Mouse (Mus musculus) macrophage (primary cell): ENCODE measurements around the gene Ifnl2. TPM values are rescaled to one million over a fixed set of nuclear protein-coding genes. Genes with fewer than 3 reads are reported as not detected.
"Not testable (repeated sequence)": the region's sequence is repeated elsewhere in the genome, so short reads cannot be mapped to it uniquely, and the experiment has no call there.

ENCODE experiments used
- H3K27ac ChIP-seq: fragments of 350-480 bp; formaldehyde crosslinking; 2 replicates; pipeline ENCODE4 v1.9.0; 2021
- H3K36me3 ChIP-seq: fragments of 350-480 bp; formaldehyde crosslinking; 2 replicates; pipeline ENCODE4 v1.9.0; 2021; ENCODE audit errors: inconsistent target
- H3K4me3 ChIP-seq: fragments of 350-480 bp; formaldehyde crosslinking; 2 replicates; pipeline ENCODE4 v1.9.0; 2021; ENCODE audit errors: inconsistent target
- H3K79me2 ChIP-seq: fragments of 350-480 bp; formaldehyde crosslinking; 2 replicates; pipeline ENCODE4 v1.9.0; 2021; ENCODE audit errors: inconsistent target
- WGBS: methylation state at CpG from one replicate; pipeline ENCODE4 v1.1.7; 2026; ENCODE audit warnings: inconsistent platforms; ENCODE audit not compliant: missing documents; 5-methylcytosine and 5-hydroxymethylcytosine counted together
- polyA plus RNA-seq: library from polyadenylated mRNA; stranded (reverse); fragments of 250-400 nt; gene quantifications from 3 replicates; pipeline ENCODE4 v1.2.4, GENCODE M21; 2018; ENCODE audit warnings: inconsistent platforms
- total RNA-seq, 78 experiments: library from RNA; depleted of rRNA; stranded (reverse); fragments of 250-400 nt; gene quantifications; 1 replicate in 9 of 78; 2 replicates in 24 of 78; 3 replicates in 43 of 78; 4 replicates in 2 of 78; pipeline ENCODE4 v1.2.4; 2018; ENCODE audit warnings: inconsistent platforms in 56 of 78

The Ifnl2 gene
- total RNA-seq (2018; cell fraction: chromatin; rRNA removed), result not detected
- not detected for total RNA-seq (2018; cell fraction: cytosol; rRNA removed)
- not detected for total RNA-seq (2018; cell fraction: nucleus; rRNA removed)
- polyA plus RNA-seq, result not detected in 3 replicates

GRCm38 (mm10) chr7:28510405-28510974 lies at the start of gene Ifnl2:
Ifnl2 (minus strand) TSS chr7:28510455.
- not testable (repeated sequence) for H3K4me3 ChIP-seq, H3K36me3 ChIP-seq, H3K27ac ChIP-seq, H3K79me2 ChIP-seq
- 71% methylated on average over 7 of the region's 8 CpGs for WGBS

GRCm38 (mm10) chr7:28558486-28558885 lies 48.2 kb upstream of the Ifnl2 start:
- Histone ChIP-seq H3K79me2 (no peaks in the 10 kb centered on the region), H3K4me3 (no peak overlapping the region), H3K27ac (no peak overlapping the region), H3K36me3 (peaks cover 26% of the 10 kb centered on the region; the same call in 1 of the 2 replicates)
- 73% methylated on average over 4 of the region's 4 CpGs for WGBS

GRCm38 (mm10) chr7:28557708-28558107 lies 47.5 kb upstream of the Ifnl2 start:
- Histone ChIP-seq H3K79me2 (no peaks in the 10 kb centered on the region), H3K36me3 (peaks cover 19% of the 10 kb centered on the region; the same call in 1 of the 2 replicates), H3K4me3 (no peak overlapping the region), H3K27ac (no peak overlapping the region)
- WGBS, result 53% methylated on average over 6 of the region's 6 CpGs

- 75% methylated on average over 5 of the region's 5 CpGs for WGBS
- no peaks in the 10 kb centered on the region for H3K79me2 ChIP-seq
- no peak overlapping the region for H3K4me3 ChIP-seq
- peaks cover 13% of the 10 kb centered on the region; the same call in 1 of the 2 replicates for H3K36me3 ChIP-seq
- no peak overlapping the region for H3K27ac ChIP-seq
Measured at GRCm38 (mm10) chr7:28557069-28557468, 46.8 kb upstream of the Ifnl2 start.

GRCm38 (mm10) chr7:28555939-28556535 lies 45.8 kb upstream of the Ifnl2 start:
- Histone ChIP-seq H3K4me3 (no peak overlapping the region), H3K27ac (no peak overlapping the region), H3K36me3 (peaks cover 13% of the 10 kb centered on the region; the same call in 1 of the 2 replicates), H3K79me2 (no peaks in the 10 kb centered on the region)
- WGBS, result 72% methylated on average over 5 of the region's 5 CpGs

GRCm38 (mm10) chr7:28553076-28553475 lies 42.8 kb upstream of the Ifnl2 start:
- Histone ChIP-seq H3K27ac (no peak overlapping the region), H3K4me3 (no peak overlapping the region), H3K79me2 (no peaks in the 10 kb centered on the region), H3K36me3 (no peaks in the 10 kb centered on the region)
- WGBS, result 92% methylated on average over 6 of the region's 6 CpGs

GRCm38 (mm10) chr7:28547628-28548027 lies 37.4 kb upstream of the Ifnl2 start:
- Histone ChIP-seq H3K4me3 (no peak overlapping the region), H3K79me2 (no peaks in the 10 kb centered on the region), H3K36me3 (no peaks in the 10 kb centered on the region), H3K27ac (no peak overlapping the region)
- 7% methylated on average over 7 of the region's 7 CpGs for WGBS

GRCm38 (mm10) chr7:28547154-28547553 lies 36.9 kb upstream of the Ifnl2 start, which contains the start of gene Nccrp1:
Nccrp1 (minus strand) TSS chr7:28547254.
- 13% methylated on average over 5 of the region's 5 CpGs for WGBS
- Histone ChIP-seq H3K4me3 (no peak within 1 kb of the TSS), H3K27ac (no peak within 1 kb of the TSS), H3K79me2 (no peaks in the 10 kb centered on the region), H3K36me3 (no peaks in the 10 kb centered on the region)

- Histone ChIP-seq H3K4me3 (no peak overlapping the region), H3K36me3 (no peaks in the 10 kb centered on the region), H3K79me2 (no peaks in the 10 kb centered on the region), H3K27ac (no peak overlapping the region)
- 4% methylated on average over 22 of the region's 22 CpGs for WGBS
Measured at GRCm38 (mm10) chr7:28546649-28547048, 36.4 kb upstream of the Ifnl2 start.

- no peak overlapping the region for H3K27ac ChIP-seq
- WGBS, result 74% methylated on average over 7 of the region's 7 CpGs
- no peaks in the 10 kb centered on the region for H3K79me2 ChIP-seq
- H3K36me3 ChIP-seq, result no peaks in the 10 kb centered on the region
- H3K4me3 ChIP-seq, result no peak overlapping the region
Measured at GRCm38 (mm10) chr7:28545891-28546210, 35.6 kb upstream of the Ifnl2 start.

GRCm38 (mm10) chr7:28545048-28545890 lies 35.0 kb upstream of the Ifnl2 start:
- no peaks in the 10 kb centered on the region for H3K36me3 ChIP-seq
- no peaks in the 10 kb centered on the region for H3K79me2 ChIP-seq
- H3K4me3 ChIP-seq, result no peak overlapping the region
- WGBS, result 51% methylated on average over 12 of the region's 14 CpGs
- no peak overlapping the region for H3K27ac ChIP-seq

- Histone ChIP-seq H3K4me3 (no peak overlapping the region), H3K79me2 (no peaks in the 10 kb centered on the region), H3K36me3 (no peaks in the 10 kb centered on the region), H3K27ac (no peak overlapping the region)
- 37% methylated on average over 25 of the region's 27 CpGs for WGBS
Measured at GRCm38 (mm10) chr7:28544051-28544601, 33.9 kb upstream of the Ifnl2 start.

- WGBS, result 88% methylated on average over 4 of the region's 4 CpGs
- Histone ChIP-seq H3K4me3 (no peak within 1 kb of the TSS), H3K27ac (no peak within 1 kb of the TSS)
Measured at GRCm38 (mm10) chr7:28540526-28540925, 30.3 kb upstream of the Ifnl2 start, which contains the start of gene Sycn. Sycn (plus strand) TSS chr7:28540885.

GRCm38 (mm10) chr7:28538886-28539285 lies 28.6 kb upstream of the Ifnl2 start:
- H3K27ac ChIP-seq, H3K4me3 ChIP-seq, H3K79me2 ChIP-seq, H3K36me3 ChIP-seq: not testable (repeated sequence)
- WGBS, result 91% methylated on average over 6 of the region's 6 CpGs

More at GRCm38 (mm10) chr7:28540526-28540925, 30.3 kb upstream of the Ifnl2 start, which contains the start of gene Sycn:
- no peaks in the 10 kb centered on the region for H3K36me3 ChIP-seq
- H3K79me2 ChIP-seq, result no peaks in the 10 kb centered on the region
